Mouse (Mus musculus): ENCODE measurements around the gene Irak1bp1.

The Irak1bp1 gene

GRCm38 (mm10) chr9:82884177-82884576 lies 54.8 kb downstream of the Irak1bp1 start:
- no peak for DNase-seq

- no peak for DNase-seq
Observed at GRCm38 (mm10) chr9:82888645-82889044, 59.3 kb downstream of the Irak1bp1 start.
